Mouse (Mus musculus): ENCODE data around the gene 1700067K01Rik. TPM values are rescaled to one million over a fixed set of nuclear protein-coding genes. Genes with fewer than 3 reads are reported as not detected.
A peak's percentile ranks its signal among the peaks of the same experiment; 100 is the strongest.
"Not testable (repeated sequence)": the region's sequence is repeated elsewhere in the genome, so short reads cannot be mapped to it uniquely, and the experiment has no call there.

1700067K01Rik gene
- total RNA-seq, 1 experiment from 2014 or later = 1.1 TPM

DNA sequence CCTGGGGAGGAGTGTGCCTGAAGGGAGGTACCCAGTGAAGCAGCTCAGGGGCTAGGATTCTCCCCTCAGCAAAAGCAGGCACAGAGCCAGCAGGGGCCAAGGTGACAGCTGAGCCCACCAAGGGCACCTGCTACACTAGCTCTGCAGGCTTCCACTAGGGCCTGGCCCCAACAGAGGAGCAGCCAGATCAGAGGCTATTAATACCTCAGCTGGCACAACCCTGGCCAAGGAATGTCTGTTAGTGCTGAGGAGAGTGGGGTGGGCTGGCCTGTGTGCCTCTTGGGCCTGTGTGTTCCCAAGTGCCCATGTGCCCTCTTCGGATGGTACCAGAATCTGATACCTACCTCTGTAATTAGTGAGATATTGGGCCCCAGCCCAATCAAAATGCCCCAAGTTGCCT, 21.1 kb upstream of the 1700067K01Rik start:
- no peak for ATAC-seq (replicated peaks in 1 of 2; ENCODE audit: insufficient read depth in 1 of 2, low FRiP score in 2 of 2, low TSS enrichment in 1 of 2, low read depth in 1 of 2, poor library complexity in 2 of 2, severe bottlenecking in 2 of 2)

DNA sequence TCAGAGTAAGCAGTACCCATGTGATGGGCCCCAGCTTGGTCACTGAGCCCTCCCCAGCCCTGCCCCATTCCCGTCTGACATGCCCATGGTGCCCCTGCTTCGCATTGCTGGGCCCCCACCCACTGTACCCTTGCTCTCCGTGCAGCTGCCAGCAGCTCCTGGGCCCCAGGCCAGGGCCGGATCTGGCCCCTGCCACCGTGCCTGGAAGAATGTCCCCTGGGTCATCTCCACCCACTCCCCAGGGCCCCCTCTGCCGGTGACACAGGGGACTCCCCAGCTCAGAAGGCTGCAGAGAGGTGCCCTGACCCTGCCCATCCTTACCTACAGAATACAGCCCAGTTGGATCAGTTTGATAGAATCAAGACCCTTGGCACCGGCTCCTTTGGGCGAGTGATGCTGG, 20.5 kb upstream of the 1700067K01Rik start:
- ATAC-seq (replicated peaks in 1 of 2; ENCODE audit: insufficient read depth in 1 of 2, low FRiP score in 2 of 2, low TSS enrichment in 1 of 2, low read depth in 1 of 2, poor library complexity in 2 of 2, severe bottlenecking in 2 of 2) = no peak

DNA sequence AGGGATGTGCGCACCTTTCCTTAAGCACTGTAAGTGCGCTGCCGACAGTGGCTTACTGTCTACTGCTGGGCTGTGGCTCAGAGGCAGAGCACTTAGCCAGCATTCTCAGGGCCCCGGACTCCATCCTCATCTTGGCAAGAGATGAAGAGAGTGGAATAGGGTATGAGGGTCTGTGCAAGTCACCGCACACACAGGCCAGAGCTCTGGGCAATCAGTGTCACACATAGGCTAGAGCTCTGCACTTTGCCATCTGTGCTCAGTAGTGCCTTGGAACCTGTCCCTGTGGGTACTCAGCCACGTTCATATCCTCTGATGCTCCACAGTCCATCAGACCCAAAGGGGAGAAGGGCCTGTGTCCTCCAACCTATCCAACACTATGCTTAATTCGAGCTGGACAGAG, 19.8 kb upstream of the 1700067K01Rik start:
- ATAC-seq (replicated peaks in 1 of 2; ENCODE audit: insufficient read depth in 1 of 2, low FRiP score in 2 of 2, low TSS enrichment in 1 of 2, low read depth in 1 of 2, poor library complexity in 2 of 2, severe bottlenecking in 2 of 2) = no peak

DNA sequence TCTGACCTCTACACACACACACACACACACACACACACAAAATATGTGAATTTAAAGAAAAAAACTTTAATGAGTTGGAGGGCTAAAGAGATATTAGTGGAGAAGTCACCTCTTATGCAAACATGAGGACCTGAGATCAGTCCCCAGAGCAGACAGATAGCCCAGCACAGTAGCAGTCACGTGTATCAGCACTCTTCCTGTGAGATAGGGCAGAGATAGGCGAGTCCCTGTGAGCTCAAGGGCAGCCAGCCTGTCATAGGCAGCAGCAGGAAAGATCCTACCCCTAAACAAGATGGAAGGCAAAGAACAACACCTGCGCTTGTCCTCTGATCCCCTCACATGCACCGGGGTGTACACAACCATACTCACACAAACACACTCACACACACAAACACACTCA, 18.9 kb upstream of the 1700067K01Rik start:
- no peak for ATAC-seq (replicated peaks in 1 of 2; ENCODE audit: insufficient read depth in 1 of 2, low FRiP score in 2 of 2, low TSS enrichment in 1 of 2, low read depth in 1 of 2, poor library complexity in 2 of 2, severe bottlenecking in 2 of 2)

DNA sequence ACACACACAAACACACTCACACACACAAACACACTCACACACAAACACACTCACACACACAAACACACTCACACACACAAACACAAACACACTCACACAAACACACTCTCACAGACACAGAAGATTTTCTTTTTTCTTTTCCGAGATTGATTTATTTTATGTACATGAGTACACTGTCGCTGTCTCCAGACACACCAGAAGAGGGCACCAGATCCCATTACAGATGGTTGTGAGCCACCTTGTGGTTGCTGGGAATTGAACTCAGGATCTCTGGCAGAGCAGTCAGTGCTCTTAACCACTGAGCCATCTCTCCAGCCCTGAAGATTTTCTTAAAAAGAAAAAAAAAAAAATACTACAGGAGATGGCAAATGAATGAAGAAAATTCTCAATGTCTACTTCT, 18.1 kb upstream of the 1700067K01Rik start:
- ATAC-seq (replicated peaks in 1 of 2; ENCODE audit: insufficient read depth in 1 of 2, low FRiP score in 2 of 2, low TSS enrichment in 1 of 2, low read depth in 1 of 2, poor library complexity in 2 of 2, severe bottlenecking in 2 of 2) = not testable (repeated sequence)

DNA sequence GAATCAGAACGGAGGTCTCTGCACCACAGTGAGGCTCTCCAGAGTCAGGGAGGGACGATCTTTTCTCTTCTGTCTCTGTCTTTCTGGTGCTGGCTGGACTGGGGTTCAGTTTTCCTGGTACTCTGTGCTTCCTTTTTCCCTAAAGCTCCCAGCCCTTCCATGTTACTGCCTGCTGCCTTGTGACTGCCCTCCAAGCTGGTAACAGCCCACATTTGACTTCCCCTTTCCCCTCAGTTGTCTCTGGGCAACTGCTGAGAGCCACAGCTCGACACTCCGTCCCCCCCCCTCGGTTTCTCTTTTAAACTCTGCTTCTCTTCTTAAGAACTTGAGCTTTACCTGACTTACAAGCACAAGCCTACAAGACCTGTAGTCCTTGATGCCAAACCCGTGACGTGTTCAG, 12.1 kb upstream of the 1700067K01Rik start:
- peak; percentile 76 to 81 for ATAC-seq (replicated peaks in 1 of 2; ENCODE audit: insufficient read depth in 1 of 2, low FRiP score in 2 of 2, low TSS enrichment in 1 of 2, low read depth in 1 of 2, poor library complexity in 2 of 2, severe bottlenecking in 2 of 2)

DNA sequence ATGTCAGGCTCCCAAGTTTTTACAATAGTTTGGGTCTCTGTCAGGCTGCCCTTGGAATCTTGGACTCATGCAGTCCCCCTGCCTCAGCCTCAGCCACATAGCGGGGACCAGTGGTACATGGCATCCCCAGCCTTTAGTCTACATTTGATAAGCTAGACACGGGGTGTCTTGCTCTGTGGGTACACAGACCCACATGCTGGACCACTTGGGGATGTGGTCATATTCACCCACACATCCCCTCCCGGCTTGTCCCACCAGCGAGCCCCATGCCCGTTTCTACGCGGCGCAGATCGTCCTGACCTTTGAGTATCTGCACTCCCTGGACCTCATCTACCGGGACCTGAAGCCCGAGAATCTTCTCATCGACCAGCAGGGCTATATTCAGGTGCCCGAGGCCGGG, 11.1 kb upstream of the 1700067K01Rik start:
- ATAC-seq (replicated peaks in 1 of 2; ENCODE audit: insufficient read depth in 1 of 2, low FRiP score in 2 of 2, low TSS enrichment in 1 of 2, low read depth in 1 of 2, poor library complexity in 2 of 2, severe bottlenecking in 2 of 2) = no peak

DNA sequence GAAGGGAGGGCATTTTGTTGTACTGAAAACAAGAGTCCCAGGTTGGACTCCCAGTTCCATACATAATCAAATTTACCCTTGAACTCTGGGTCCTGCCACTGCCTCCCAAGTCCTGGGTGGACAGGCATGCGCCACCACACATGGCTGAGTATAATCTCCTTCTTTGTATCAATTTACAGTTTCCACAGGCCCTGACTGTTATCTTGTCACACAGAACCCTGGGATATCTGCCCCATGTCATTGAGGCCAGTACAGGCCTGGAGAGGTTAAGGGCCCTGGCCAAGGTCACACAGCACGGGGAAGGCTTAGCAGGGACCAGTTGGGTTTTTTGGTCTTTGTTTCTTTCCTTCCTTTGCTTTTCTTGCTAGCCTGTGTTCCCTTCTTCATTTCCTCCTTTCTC, 8.8 kb upstream of the 1700067K01Rik start:
- no peak for ATAC-seq (replicated peaks in 1 of 2; ENCODE audit: insufficient read depth in 1 of 2, low FRiP score in 2 of 2, low TSS enrichment in 1 of 2, low read depth in 1 of 2, poor library complexity in 2 of 2, severe bottlenecking in 2 of 2)

DNA sequence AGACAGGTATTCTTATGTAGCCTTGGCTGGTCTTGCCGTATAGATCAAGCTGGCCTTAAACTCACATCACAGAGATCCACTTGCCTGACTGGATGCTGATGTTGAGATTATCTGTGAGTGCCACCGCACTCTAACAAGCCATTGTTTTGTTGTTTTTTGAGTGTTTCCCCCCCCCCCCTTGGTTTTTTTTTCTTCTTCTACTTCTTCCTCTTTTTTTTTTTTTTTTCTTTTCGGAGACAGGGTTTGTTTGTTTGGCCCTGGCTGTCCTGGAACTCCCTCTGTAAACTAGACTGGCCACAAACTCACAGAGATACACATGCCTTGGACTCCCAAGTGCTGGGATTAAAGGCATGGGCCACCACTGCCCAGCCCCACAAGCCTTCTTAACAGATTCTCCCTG, 7.3 kb upstream of the 1700067K01Rik start:
- ATAC-seq (replicated peaks in 1 of 2; ENCODE audit: insufficient read depth in 1 of 2, low FRiP score in 2 of 2, low TSS enrichment in 1 of 2, low read depth in 1 of 2, poor library complexity in 2 of 2, severe bottlenecking in 2 of 2) = no peak

DNA sequence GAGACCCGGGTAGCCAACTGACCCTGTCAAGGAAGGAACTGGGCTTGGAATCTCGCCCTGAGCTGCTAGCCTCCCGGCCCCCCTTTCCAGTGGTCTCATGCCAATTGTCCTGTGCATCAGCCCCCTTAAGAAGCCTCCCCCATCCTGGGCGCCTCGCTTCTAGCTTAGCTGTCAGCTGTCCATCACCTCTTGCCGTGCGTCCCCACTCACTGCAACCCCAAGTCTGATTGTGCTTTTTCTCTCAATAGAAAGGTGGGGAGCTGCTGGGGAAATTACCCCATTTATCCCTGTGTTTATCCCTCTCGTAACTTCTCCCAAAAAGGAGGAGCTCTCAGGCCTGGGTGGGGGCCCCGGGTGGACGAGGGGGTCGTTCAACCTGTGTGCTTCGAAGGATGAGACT, 5.3 kb upstream of the 1700067K01Rik start:
- no peak for ATAC-seq (replicated peaks in 1 of 2; ENCODE audit: insufficient read depth in 1 of 2, low FRiP score in 2 of 2, low TSS enrichment in 1 of 2, low read depth in 1 of 2, poor library complexity in 2 of 2, severe bottlenecking in 2 of 2)

DNA sequence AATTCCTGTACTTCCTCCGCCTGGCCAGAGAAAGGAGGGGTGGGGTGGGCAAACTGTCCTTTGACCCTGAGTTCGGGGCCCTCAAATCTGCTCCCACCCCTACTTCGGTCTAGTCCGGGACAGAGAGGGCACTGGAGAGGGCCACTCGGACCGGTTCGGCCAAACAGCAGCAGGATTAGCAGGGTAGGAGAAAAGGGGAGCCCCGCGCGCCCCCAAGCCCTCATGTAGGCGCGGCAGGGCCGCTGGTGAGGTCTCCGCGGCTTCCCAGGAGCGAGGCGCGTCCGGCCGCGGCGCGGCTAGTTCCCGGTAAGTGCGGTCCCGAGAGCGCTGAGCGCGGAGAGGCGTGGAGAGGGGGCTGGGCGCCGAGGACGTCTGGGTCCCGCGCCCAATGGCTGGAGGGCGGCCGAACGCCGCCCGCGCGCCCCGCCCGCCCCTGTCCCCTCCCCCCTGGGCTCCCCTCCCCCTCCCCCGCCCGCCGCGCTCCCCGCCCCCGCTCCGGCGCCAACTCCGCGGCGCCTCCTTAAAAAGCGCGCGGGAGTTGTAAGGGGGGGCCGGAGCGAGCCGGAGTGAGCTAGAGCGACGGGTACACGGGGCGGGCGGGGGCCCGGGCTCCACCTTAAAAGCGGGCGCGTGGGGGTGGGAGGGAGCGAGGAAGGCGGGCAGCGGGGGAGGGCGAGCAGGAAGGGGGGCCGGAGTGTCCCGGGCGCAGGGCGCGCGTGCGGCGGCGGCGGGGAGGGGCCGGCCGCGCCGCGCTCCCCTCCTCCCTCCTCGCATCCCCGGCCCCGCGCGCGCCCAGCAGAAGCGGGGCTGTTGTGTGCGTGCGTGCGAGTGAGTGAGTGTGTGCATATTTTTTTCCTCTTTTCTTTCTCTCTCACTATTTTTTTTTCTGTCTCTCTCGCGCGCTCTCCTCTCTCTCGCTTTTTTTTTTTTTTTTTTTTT, 4.5 kb upstream of the 1700067K01Rik start:
- ATAC-seq (replicated peaks in 1 of 2; ENCODE audit: insufficient read depth in 1 of 2, low FRiP score in 2 of 2, low TSS enrichment in 1 of 2, low read depth in 1 of 2, poor library complexity in 2 of 2, severe bottlenecking in 2 of 2) = peak; percentile 40 to 48

DNA sequence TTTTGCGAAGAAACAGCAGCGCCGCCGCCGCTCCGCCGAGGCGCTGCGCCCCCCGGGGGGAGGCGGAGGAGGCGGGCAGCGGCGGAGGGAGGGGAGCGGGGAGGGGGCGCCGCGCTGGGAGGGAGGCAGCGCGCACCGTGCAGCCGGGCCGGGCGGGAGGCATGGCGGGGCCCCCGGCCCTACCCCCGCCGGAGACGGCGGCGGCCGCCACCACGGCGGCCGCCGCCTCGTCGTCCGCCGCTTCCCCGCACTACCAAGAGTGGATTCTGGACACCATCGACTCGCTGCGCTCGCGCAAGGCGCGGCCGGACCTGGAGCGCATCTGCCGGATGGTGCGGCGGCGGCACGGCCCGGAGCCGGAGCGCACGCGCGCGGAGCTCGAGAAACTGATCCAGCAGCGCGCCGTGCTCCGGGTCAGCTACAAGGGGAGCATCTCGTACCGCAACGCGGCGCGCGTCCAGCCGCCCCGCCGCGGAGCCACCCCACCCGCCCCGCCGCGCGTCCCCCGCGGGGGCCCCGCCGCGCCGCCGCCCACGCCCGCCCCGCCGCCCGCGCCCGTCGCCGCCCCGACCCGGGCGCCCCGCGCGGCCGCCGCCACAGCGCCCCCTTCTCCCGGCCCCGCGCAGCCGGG, 3.7 kb upstream of the 1700067K01Rik start, which contains the start of gene Samd1:
Gene Samd1 (plus strand): TSS at position 162 of the 631 bp plus-strand sequence.
- ATAC-seq (replicated peaks in 1 of 2; ENCODE audit: insufficient read depth in 1 of 2, low FRiP score in 2 of 2, low TSS enrichment in 1 of 2, low read depth in 1 of 2, poor library complexity in 2 of 2, severe bottlenecking in 2 of 2) = no peak

DNA sequence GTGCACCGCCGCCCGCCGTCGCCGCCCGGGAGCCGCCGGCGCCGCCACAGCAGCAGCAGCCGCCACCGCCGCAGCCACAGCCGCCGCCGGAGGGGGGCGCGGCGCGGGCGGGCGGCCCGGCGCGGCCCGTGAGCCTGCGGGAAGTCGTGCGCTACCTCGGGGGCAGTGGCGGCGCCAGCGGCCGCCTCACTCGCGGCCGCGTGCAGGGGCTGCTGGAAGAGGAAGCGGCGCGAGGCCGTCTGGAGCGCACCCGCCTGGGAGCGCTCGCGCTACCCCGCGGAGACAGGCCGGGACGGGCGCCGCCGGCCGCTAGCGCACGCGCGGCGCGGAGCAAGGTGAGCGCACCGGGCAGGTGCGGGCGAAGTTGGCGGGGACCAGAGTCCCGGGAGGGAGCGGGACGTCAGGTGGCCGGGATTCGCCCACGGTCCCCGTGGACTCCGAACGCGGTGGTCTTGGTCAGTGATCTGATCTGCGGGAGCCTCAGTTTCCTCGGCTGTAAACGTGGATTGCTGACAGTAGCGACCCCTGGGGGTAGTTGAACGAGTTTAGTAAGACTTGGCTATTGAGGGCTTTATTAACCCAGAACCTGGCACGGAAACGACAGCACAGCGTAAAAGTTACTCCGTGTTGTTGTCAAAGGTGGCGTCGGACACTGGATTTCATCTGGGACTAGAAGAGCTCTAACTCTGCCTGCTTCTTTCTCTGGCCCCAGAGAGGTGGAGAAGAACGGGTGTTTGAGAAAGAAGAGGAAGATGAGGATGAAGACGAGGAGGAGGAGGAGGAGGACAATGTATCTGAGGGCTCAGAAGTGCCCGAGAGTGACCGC, 2.9 kb upstream of the 1700067K01Rik start:
- peak; percentile 24 to 30; a peak in 1 of 4 replicates for ATAC-seq (replicated peaks in 1 of 2; ENCODE audit: insufficient read depth in 1 of 2, low FRiP score in 2 of 2, low TSS enrichment in 1 of 2, low read depth in 1 of 2, poor library complexity in 2 of 2, severe bottlenecking in 2 of 2)

DNA sequence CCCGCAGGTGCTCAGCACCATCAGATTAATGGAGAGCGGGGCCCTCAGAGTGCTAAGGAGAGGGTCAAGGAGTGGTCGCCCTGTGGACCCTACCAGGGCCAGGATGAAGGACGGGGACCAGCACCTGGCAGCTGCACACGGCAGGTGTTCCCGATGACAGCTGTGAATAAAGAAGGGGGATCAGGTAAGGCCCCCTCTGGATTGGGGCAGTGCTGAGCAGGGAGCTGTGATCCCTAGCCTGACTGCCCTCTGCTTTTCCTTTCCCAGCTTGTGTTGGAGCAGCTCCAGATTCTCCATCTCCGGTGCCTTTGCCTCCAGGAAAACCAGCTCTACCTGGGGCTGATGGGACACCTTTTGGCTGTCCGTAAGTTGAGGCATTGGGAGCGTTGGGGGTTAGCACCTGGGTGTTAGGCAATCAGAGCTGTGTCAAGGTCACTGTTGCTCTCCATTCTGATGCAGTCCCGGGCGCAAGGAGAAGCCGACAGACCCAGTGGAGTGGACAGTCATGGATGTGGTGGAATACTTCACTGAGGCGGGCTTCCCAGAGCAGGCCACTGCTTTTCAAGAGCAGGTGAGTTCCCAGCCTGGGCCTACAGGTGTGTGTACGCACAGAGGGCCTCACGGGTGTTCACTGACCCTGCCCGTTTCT, 2.1 kb upstream of the 1700067K01Rik start:
- no peak for ATAC-seq (replicated peaks in 1 of 2; ENCODE audit: insufficient read depth in 1 of 2, low FRiP score in 2 of 2, low TSS enrichment in 1 of 2, low read depth in 1 of 2, poor library complexity in 2 of 2, severe bottlenecking in 2 of 2)

DNA sequence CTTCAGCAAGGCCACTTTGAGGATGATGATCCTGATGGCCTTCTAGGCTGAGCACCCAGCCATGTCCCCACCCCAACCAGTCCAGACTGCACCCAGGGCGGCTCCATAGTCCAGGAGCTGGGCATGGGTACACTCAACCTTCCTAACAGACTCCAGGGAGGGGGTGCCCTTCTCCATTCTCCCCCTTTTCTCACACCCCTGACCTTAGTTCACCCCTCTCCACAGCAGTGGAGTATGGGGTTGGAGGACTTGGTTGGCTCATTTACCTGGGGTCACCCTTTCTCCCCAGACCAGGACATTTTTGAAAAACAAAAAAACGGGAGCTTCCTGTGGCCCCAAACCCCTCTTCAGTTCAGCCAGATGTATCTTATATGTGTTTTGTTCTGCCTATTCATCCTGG, 1.5 kb upstream of the 1700067K01Rik start:
- no peak for ATAC-seq (replicated peaks in 1 of 2; ENCODE audit: insufficient read depth in 1 of 2, low FRiP score in 2 of 2, low TSS enrichment in 1 of 2, low read depth in 1 of 2, poor library complexity in 2 of 2, severe bottlenecking in 2 of 2)

DNA sequence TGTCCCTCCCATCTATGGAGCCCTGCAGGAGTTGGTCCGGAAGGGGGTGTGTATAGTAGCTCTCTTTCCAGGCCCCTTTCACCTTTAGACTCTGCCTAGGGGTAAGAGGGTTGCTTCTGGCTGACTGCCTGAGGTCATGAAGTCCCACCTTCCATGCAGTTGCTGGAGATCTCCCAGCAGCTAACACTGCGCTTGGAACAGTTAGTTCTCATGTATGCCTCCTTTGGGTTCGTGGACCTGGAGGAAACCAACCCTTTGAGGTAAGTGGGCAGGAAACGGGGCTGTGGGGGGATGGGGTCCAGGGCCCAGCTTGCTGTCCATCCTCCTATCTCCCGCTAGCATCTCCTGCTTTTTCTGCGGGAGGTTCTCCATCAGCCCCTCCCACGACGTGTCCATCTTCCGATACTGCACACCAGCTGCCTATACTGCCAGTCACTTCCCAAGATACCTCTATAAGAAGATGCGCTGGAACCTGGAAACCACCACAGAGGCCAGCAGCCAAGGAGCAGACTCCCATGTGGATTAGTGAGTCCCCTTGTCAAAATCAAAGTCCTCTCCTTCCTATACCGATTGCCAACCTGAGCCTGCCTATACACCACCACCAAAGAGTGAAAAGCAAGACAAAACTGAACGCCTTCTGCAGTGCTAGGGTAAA, 1.8 kb downstream of the 1700067K01Rik start:
- ATAC-seq (replicated peaks in 1 of 2; ENCODE audit: insufficient read depth in 1 of 2, low FRiP score in 2 of 2, low TSS enrichment in 1 of 2, low read depth in 1 of 2, poor library complexity in 2 of 2, severe bottlenecking in 2 of 2) = no peak

All from hematopoietic stem cell, adult 5-6 weeks (primary cell).